Comparison of ENCODE assay signal across 8 mouse cellular contexts in genomic region chr5:109866337-109867126, GRCm38 (mm10). TPM values are rescaled to one million over a fixed set of nuclear protein-coding genes. Genes with fewer than 3 reads are reported as not detected.
DNase-seq lines count a peak whose midpoint lies in the region; ATAC-seq lines count a peak whose summit lies in the region.

No protein-coding gene starts in this region.

- WGBS in hindbrain, embryonic 11.5 days, result 1% methylated on average over 22 of the region's 22 CpGs

- peak; percentile 100 for ATAC-seq in hindbrain, embryonic 11.5 days (ENCODE audit: low FRiP score)

- H3K4me2 ChIP-seq in hindbrain, embryonic 11.5 days (replicated peaks; ENCODE audit: low read depth, low read length), result peak overlapping the region; percentile 54

- no peaks in the 10 kb centered on the region for H3K27me3 ChIP-seq in hindbrain, embryonic 11.5 days (ENCODE audit: control insufficient read depth, insufficient read depth, low read length)

- no peaks in the 10 kb centered on the region for H3K9me3 ChIP-seq in hindbrain, embryonic 11.5 days (ENCODE audit: control insufficient read depth, low read length)

- H3K36me3 ChIP-seq in hindbrain, embryonic 11.5 days (ENCODE audit: control insufficient read depth, insufficient read depth, low read length), result no peaks in the 10 kb centered on the region

- peak overlapping the region; percentile 79 for H3K9ac ChIP-seq in hindbrain, embryonic 11.5 days (ENCODE audit: low read depth, low read length)

- no peaks in the 10 kb centered on the region for H3K4me1 ChIP-seq in hindbrain, embryonic 11.5 days (replicated peaks; ENCODE audit: control insufficient read depth, insufficient read depth, low read length)

- no peak overlapping the region for H3K27ac ChIP-seq in hindbrain, embryonic 11.5 days (ENCODE audit: low read depth, low read length)

- peak; percentile 93 for DNase-seq in Muller cell, postnatal 12 days (ENCODE audit: inconsistent ontology term)
- peak; percentile 89 for DNase-seq in cerebellum, adult 9-11 months
- DNase-seq in frontal cortex, adult 2 months (ENCODE audit: extremely low spot score in 1 of 2, low spot score in 1 of 2), result peak; percentile 84 to 88
- DNase-seq in hindbrain, embryonic 11.5 days (ENCODE audit: low spot score), result peak; percentile 89
- DNase-seq in layer of hippocampus, postnatal 10 days (ENCODE audit: low spot score in 2 of 2), result peak; percentile 76 to 83
- DNase-seq in lung, postnatal 10 days, result peak; percentile 93
- DNase-seq in ovary, postnatal 36 days (ENCODE audit: low spot score), result peak; percentile 81
- peak; percentile 87 for DNase-seq in thymus, postnatal 25 days

- peak overlapping the region; percentile 59 for H3K4me3 ChIP-seq in hindbrain, embryonic 11.5 days (ENCODE audit: low read depth, low read length)

RNA-seq across cellular contexts. Expression of gene Gm15446, which starts 56.7 kb away (rescaled TPM):
- polyA plus RNA-seq in frontal cortex, adult 2 months (2012; rRNA removed), result 0.10 and 0.17 TPM in 2 replicates
- polyA plus RNA-seq in hindbrain, embryonic 11.5 days (2014; fragmentation: Nextera tagmentation; extraction: Ambion mirVana), result 0.35 and 0.36 TPM in 2 replicates
- total RNA-seq in layer of hippocampus, postnatal 10 days (2021), result 10 to 100 TPM; 37.9 to 45.4 TPM
